Mouse (Mus musculus) forebrain, postnatal 0 days (tissue): Measurements from ENCODE around the gene Alx3. TPM values are rescaled to one million over a fixed set of nuclear protein-coding genes. Genes with fewer than 3 reads are reported as not detected.
A peak's percentile ranks its signal among the peaks of the same experiment; 100 is the strongest.

Source experiments
- ATAC-seq: fragments of 200-750 bp; cut with Nextera tagmentation; 2 replicates; pipeline ENCODE4 v1.8.0; 2017; ENCODE audit warnings: mild to moderate bottlenecking, moderate library complexity
- DNase-seq: peaks from one replicate; pipeline ENCODE4 v3.0.0-alpha.2; 2015
- H3K27ac ChIP-seq: fragments of 300-500 bp; sonication (generic); 2 replicates; pipeline ENCODE4 v1.5.1; 2014; ENCODE audit warnings: low read depth, mild to moderate bottlenecking, antibody characterized with exemption, low read length, moderate library complexity, mixed read lengths
- H3K27me3 ChIP-seq: fragments of 300-500 bp; sonication (generic); 2 replicates; pipeline ENCODE4 v1.6.1; 2014; ENCODE audit warnings: mild to moderate bottlenecking, low read length, mixed read lengths; ENCODE audit not compliant: insufficient read depth
- H3K36me3 ChIP-seq: fragments of 300-500 bp; sonication (generic); 2 replicates; pipeline ENCODE4 v1.6.1; 2014; ENCODE audit warnings: mild to moderate bottlenecking, moderate library complexity; ENCODE audit not compliant: insufficient read depth
- H3K4me1 ChIP-seq: fragments of 300-500 bp; sonication (generic); 2 replicates; pipeline ENCODE4 v1.6.1; 2014; ENCODE audit warnings: antibody characterized with exemption; ENCODE audit not compliant: insufficient read depth
- H3K4me2 ChIP-seq: fragments of 300-500 bp; sonication (generic); 2 replicates; pipeline ENCODE4 v1.6.1; 2014; ENCODE audit warnings: low read depth, mild to moderate bottlenecking, moderate library complexity
- H3K4me3 ChIP-seq: fragments of 300-500 bp; sonication (generic); 2 replicates; pipeline ENCODE4 v1.5.1; 2014; ENCODE audit warnings: low read depth, low read length, mixed read lengths
- H3K9ac ChIP-seq: fragments of 300-500 bp; sonication (generic); 2 replicates; pipeline ENCODE4 v1.6.1; 2014; ENCODE audit warnings: mild to moderate bottlenecking
- H3K9me3 ChIP-seq: fragments of 300-500 bp; sonication (generic); 2 replicates; pipeline ENCODE4 v1.6.1; 2016; ENCODE audit warnings: low read length
- CTCF ChIP-seq: sonication (generic); IDR thresholded peaks from 2 replicates; pipeline ENCODE4 v1.5.1; 2016; ENCODE audit warnings: antibody characterized with exemption, control low read depth, low read depth
- WGBS: fragments of 180-500 bp; shearing (Covaris S2); extraction: QIAGEN DNeasy Blood & Tissue Kit; methylation state at CpG from one replicate; pipeline ENCODE4 v1.1.7; 2014; 5-methylcytosine and 5-hydroxymethylcytosine counted together
- polyA plus RNA-seq: library from polyadenylated mRNA; unstranded; fragments of >200 nt; fragmentation: Nextera tagmentation; extraction: Ambion mirVana; gene quantifications from 2 replicates; pipeline ENCODE4 v1.2.1, GENCODE M21; 2015
- total RNA-seq: library from RNA; depleted of rRNA; stranded (reverse); fragments of >200 nt; gene quantifications from 2 replicates; pipeline ENCODE4 v1.2.3, GENCODE M21; 2014

The Alx3 gene
- total and polyA plus RNA-seq, 2 experiments from 2014 or later, result 3.3 to 3.7 TPM

GRCm38 (mm10) chr3:107625536-107625935, 30.7 kb downstream of the Alx3 start:
- Histone ChIP-seq H3K27ac (no peak overlapping the region), H3K4me2 (no peak overlapping the region), H3K9ac (no peak overlapping the region), H3K27me3 (no peaks in the 10 kb centered on the region), H3K4me3 (no peak overlapping the region), H3K9me3 (no peaks in the 10 kb centered on the region), H3K36me3 (peaks cover 84% of the 10 kb centered on the region), H3K4me1 (peaks cover 7% of the 10 kb centered on the region)
- ATAC-seq, result no peak
- no peak for DNase-seq
- TF ChIP-seq CTCF, result no peak
- WGBS, result 98% methylated on average over 8 of the region's 8 CpGs

GRCm38 (mm10) chr3:107626751-107627150, 31.9 kb downstream of the Alx3 start:
- no peak overlapping the region for H3K27ac ChIP-seq
- H3K9me3 ChIP-seq, result no peaks in the 10 kb centered on the region
- no peak for TF ChIP-seq CTCF
- DNase-seq (no peak), ATAC-seq (no peak)
- no peak overlapping the region for H3K4me3 ChIP-seq
- no peak overlapping the region for H3K4me2 ChIP-seq
- peaks cover 72% of the 10 kb centered on the region for H3K36me3 ChIP-seq
- H3K9ac ChIP-seq, result no peak overlapping the region
- H3K27me3 ChIP-seq, result no peaks in the 10 kb centered on the region
- WGBS, result 97% methylated on average over 8 of the region's 8 CpGs
- H3K4me1 ChIP-seq, result peaks cover 8% of the 10 kb centered on the region

- peaks cover 63% of the 10 kb centered on the region for H3K36me3 ChIP-seq
- H3K9ac ChIP-seq, result no peak overlapping the region
- H3K27ac ChIP-seq, result no peak overlapping the region
- H3K4me1 ChIP-seq, result peaks cover 8% of the 10 kb centered on the region
- H3K9me3 ChIP-seq, result no peaks in the 10 kb centered on the region
- WGBS, result 83% methylated on average over 7 of the region's 7 CpGs
- DNase-seq (no peak), ATAC-seq (no peak)
- H3K4me3 ChIP-seq, result no peak overlapping the region
- H3K27me3 ChIP-seq, result no peaks in the 10 kb centered on the region
- TF ChIP-seq CTCF, result no peak
- no peak overlapping the region for H3K4me2 ChIP-seq
These were observed 32.8 kb downstream of the Alx3 start for GRCm38 (mm10) chr3:107627641-107628040.

- Histone ChIP-seq H3K4me2 (no peak overlapping the region), H3K36me3 (peaks cover 54% of the 10 kb centered on the region), H3K9ac (no peak overlapping the region), H3K27ac (no peak overlapping the region), H3K4me3 (no peak overlapping the region), H3K9me3 (no peaks in the 10 kb centered on the region), H3K4me1 (peaks cover 8% of the 10 kb centered on the region), H3K27me3 (no peaks in the 10 kb centered on the region)
- no peak for DNase-seq
- TF ChIP-seq CTCF, result no peak
- no peak for ATAC-seq
- WGBS, result 94% methylated on average over 2 of the region's 2 CpGs
These were observed 33.7 kb downstream of the Alx3 start for GRCm38 (mm10) chr3:107628551-107628950.

- no peaks in the 10 kb centered on the region for H3K27me3 ChIP-seq
- no peaks in the 10 kb centered on the region for H3K9me3 ChIP-seq
- DNase-seq (no peak), ATAC-seq (no peak)
- peaks cover 8% of the 10 kb centered on the region for H3K4me1 ChIP-seq
- H3K4me2 ChIP-seq, result no peak overlapping the region
- no peak for TF ChIP-seq CTCF
- WGBS, result 94% methylated on average over 4 of the region's 4 CpGs
- peaks cover 45% of the 10 kb centered on the region for H3K36me3 ChIP-seq
- no peak overlapping the region for H3K9ac ChIP-seq
- no peak overlapping the region for H3K4me3 ChIP-seq
- H3K27ac ChIP-seq, result no peak overlapping the region
These were observed 34.6 kb downstream of the Alx3 start for GRCm38 (mm10) chr3:107629411-107629810.

- under 1% methylated on average over 48 of the region's 48 CpGs for WGBS
- DNase-seq (peak; percentile 63), ATAC-seq (peak; percentile 71)
- no peak for TF ChIP-seq CTCF
- H3K9ac ChIP-seq, result peak within 1 kb of the TSS; percentile 99
- H3K4me3 ChIP-seq, result peak within 1 kb of the TSS; percentile 99
- peaks cover 8% of the 10 kb centered on the region for H3K4me1 ChIP-seq
- H3K27ac ChIP-seq, result peak within 1 kb of the TSS; percentile 99
- H3K27me3 ChIP-seq, result no peaks in the 10 kb centered on the region
- no peaks in the 10 kb centered on the region for H3K9me3 ChIP-seq
- peak within 1 kb of the TSS; percentile 64 for H3K4me2 ChIP-seq
- H3K36me3 ChIP-seq, result peaks cover 30% of the 10 kb centered on the region
These were observed 36.1 kb downstream of the Alx3 start, which contains the start of gene Gm10961 for GRCm38 (mm10) chr3:107630682-107631522. Gm10961 (plus strand) TSS chr3:107631322.

- no peaks in the 10 kb centered on the region for H3K27me3 ChIP-seq
- peak within 1 kb of the TSS; percentile 99 for H3K9ac ChIP-seq
- ATAC-seq (peak; percentile 98), DNase-seq (peak; percentile 97)
- no peak for TF ChIP-seq CTCF
- H3K9me3 ChIP-seq, result no peaks in the 10 kb centered on the region
- peaks cover 8% of the 10 kb centered on the region for H3K4me1 ChIP-seq
- H3K36me3 ChIP-seq, result peaks cover 24% of the 10 kb centered on the region
- 4% methylated on average over 35 of the region's 35 CpGs for WGBS
- H3K4me2 ChIP-seq, result peak within 1 kb of the TSS; percentile 64
- H3K4me3 ChIP-seq, result peak within 1 kb of the TSS; percentile 99
- peak within 1 kb of the TSS; percentile 99 for H3K27ac ChIP-seq
These were observed 36.7 kb downstream of the Alx3 start, which contains the start of gene Strip1 for GRCm38 (mm10) chr3:107631523-107631958. Strip1 (minus strand) TSS chr3:107631694.
